Mouse (Mus musculus) E14TG2a.4 (cell line): ENCODE measurements around the gene Cryzl1.

Experiments
- CTCF ChIP-seq: conservative IDR thresholded peaks from 2 replicates; pipeline ENCODE4 v1.5.1; 2014; ENCODE audit warnings: low read length
- NANOG ChIP-seq: IDR thresholded peaks from 2 replicates; pipeline ENCODE4 v1.6.1; 2014; ENCODE audit warnings: borderline replicate concordance, low read length, mixed read lengths
- POU5F1 ChIP-seq: IDR thresholded peaks from 2 replicates; pipeline ENCODE4 v1.6.1; 2014; ENCODE audit warnings: low read length, borderline replicate concordance

- no peak for TF ChIP-seq CTCF
- TF ChIP-seq NANOG: no peak
- TF ChIP-seq POU5F1: no peak
These were observed 1.3 kb downstream of the Cryzl1 start for GRCm38 (mm10) chr16:91727433-91727832.
